Mouse (Mus musculus) thymus, adult 2 months (tissue): ENCODE data around the gene Ctsa.

ENCODE experiments used
- CTCF ChIP-seq: fragments of 200-500 bp; IDR thresholded peaks from 2 replicates; pipeline ENCODE4 v1.5.1; 2012; ENCODE audit warnings: mild to moderate bottlenecking, control low read depth, low read length, moderate library complexity, borderline replicate concordance; ENCODE audit not compliant: control insufficient read depth, poor library complexity, insufficient read depth; ENCODE audit errors: extremely low read depth
- POLR2A ChIP-seq: fragments of 200-500 bp; IDR thresholded peaks from 2 replicates; pipeline ENCODE4 v1.6.1; 2012; ENCODE audit warnings: mild to moderate bottlenecking, low read length, control low read depth, moderate library complexity; ENCODE audit not compliant: control insufficient read depth, poor library complexity, insufficient read depth; ENCODE audit errors: extremely low read depth

DNA sequence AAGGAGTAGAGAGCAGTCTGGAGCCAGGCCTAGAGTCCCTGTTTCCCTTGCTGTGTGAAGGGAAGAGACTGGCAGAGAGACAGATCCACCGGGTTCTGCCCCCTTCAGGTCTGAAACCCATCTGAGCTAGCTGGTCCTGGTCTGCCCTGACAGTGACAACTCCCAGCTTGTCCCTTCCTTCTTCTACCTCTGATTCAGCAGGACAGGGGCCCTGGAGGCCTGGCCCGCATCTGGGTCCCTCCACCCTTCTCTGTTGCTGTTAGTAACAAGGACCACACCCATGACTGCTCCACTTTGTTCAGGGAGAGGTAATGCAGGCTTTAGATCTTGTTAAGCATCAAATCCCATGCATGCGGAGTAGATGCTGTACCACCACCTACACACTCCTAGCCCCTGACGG lies 44.3 kb upstream of the Ctsa start:
- TF ChIP-seq CTCF (no peak), POLR2A (no peak)
